Mouse (Mus musculus) hindbrain, postnatal 0 days (tissue): ENCODE measurements around the gene Smarcc2. TPM values are rescaled to one million over a fixed set of nuclear protein-coding genes. Genes with fewer than 3 reads are reported as not detected.

Experiments
- ATAC-seq: fragments of 200-750 bp; cut with Nextera tagmentation; 2 replicates; pipeline ENCODE4 v1.8.0; 2017; ENCODE audit warnings: mild to moderate bottlenecking, moderate TSS enrichment, moderate library complexity
- DNase-seq: peaks from one replicate; pipeline ENCODE4 v3.0.0-alpha.2; 2015; ENCODE audit warnings: low spot score
- H3K27ac ChIP-seq: fragments of 300-500 bp; sonication (generic); 2 replicates; pipeline ENCODE4 v1.5.1; 2014; ENCODE audit warnings: mild to moderate bottlenecking
- H3K27me3 ChIP-seq: fragments of 300-500 bp; sonication (generic); 2 replicates; pipeline ENCODE4 v1.6.1; 2014; ENCODE audit warnings: low read length, mixed read lengths; ENCODE audit not compliant: insufficient read depth
- H3K36me3 ChIP-seq: fragments of 300-500 bp; sonication (generic); 2 replicates; pipeline ENCODE4 v1.6.1; 2014; ENCODE audit warnings: low read length, mixed read lengths; ENCODE audit not compliant: insufficient read depth
- H3K4me1 ChIP-seq: fragments of 300-500 bp; sonication (generic); 2 replicates; pipeline ENCODE4 v1.6.1; 2014; ENCODE audit warnings: antibody characterized with exemption, low read length, mixed read lengths; ENCODE audit not compliant: insufficient read depth
- H3K4me2 ChIP-seq: fragments of 300-500 bp; sonication (generic); 2 replicates; pipeline ENCODE4 v1.6.1; 2014; ENCODE audit warnings: low read depth, mild to moderate bottlenecking, low read length, moderate library complexity, mixed read lengths
- H3K4me3 ChIP-seq: fragments of 300-500 bp; sonication (generic); 2 replicates; pipeline ENCODE4 v1.5.1; 2014; ENCODE audit warnings: low read length
- H3K9ac ChIP-seq: fragments of 300-500 bp; sonication (generic); replicated peaks from 2 replicates; pipeline ENCODE4 v1.6.1; 2014; ENCODE audit warnings: mild to moderate bottlenecking, low read length, moderate library complexity, mixed read lengths
- H3K9me3 ChIP-seq: fragments of 300-500 bp; sonication (generic); 2 replicates; pipeline ENCODE4 v1.6.1; 2016; ENCODE audit warnings: low read length, mixed read lengths
- CTCF ChIP-seq: IDR thresholded peaks from 2 replicates; pipeline ENCODE4 v1.5.1; 2016; ENCODE audit warnings: antibody characterized with exemption, control low read depth, low read depth
- WGBS: fragments of 180-500 bp; shearing (Covaris S2); extraction: QIAGEN DNeasy Blood & Tissue Kit; methylation state at CpG from one replicate; pipeline ENCODE4 v1.1.7; 2014; 5-methylcytosine and 5-hydroxymethylcytosine counted together
- microRNA-seq, 2 experiments: library from miRNA; unstranded; fragments of <30 nt; microRNA quantifications; one replicate each; pipeline ENCODE4; 2016
- polyA plus RNA-seq: library from polyadenylated mRNA; unstranded; fragments of >200 nt; fragmentation: Nextera tagmentation; extraction: Ambion mirVana; gene quantifications from 2 replicates; pipeline ENCODE4 v1.2.1, GENCODE M21; 2015
- total RNA-seq: library from RNA; depleted of rRNA; stranded (reverse); fragments of >200 nt; gene quantifications from 2 replicates; pipeline ENCODE4 v1.2.3, GENCODE M21; 2014; rRNA removed

Smarcc2 gene
- total and polyA plus RNA-seq, 2 experiments from 2014 or later = 112 to 174 TPM

DNA sequence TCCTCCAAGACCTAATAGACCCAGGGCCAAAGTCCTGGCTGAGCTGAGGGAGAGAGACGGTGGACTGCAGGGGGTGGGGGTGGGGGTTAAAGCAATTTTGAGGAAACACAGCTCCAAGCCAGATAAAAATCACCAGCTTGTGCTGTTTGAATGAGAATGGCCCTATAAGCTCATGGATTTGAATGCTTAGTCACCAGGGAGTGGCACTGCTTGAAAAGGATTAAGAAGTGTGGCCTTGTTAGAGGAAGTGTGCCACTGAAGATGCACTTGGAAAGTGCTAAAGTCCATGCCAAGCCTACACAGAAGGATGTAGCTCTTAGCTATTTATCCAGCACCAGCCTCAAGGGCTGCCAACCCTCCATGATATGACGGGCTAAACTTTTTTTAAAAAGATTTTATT lies 76.2 kb downstream of the Smarcc2 start:
- H3K4me2 ChIP-seq = no peak overlapping the region
- DNase-seq (no peak), ATAC-seq (no peak)
- H3K27ac ChIP-seq = no peak overlapping the region
- H3K36me3 ChIP-seq = no peaks in the 10 kb centered on the region
- no peak overlapping the region for H3K9ac ChIP-seq
- no peaks in the 10 kb centered on the region for H3K9me3 ChIP-seq
- 87% methylated on average over 2 of the region's 2 CpGs for WGBS
- no peaks in the 10 kb centered on the region for H3K4me1 ChIP-seq
- TF ChIP-seq CTCF = no peak
- H3K4me3 ChIP-seq = no peak overlapping the region
- no peaks in the 10 kb centered on the region for H3K27me3 ChIP-seq

GRCm38 (mm10) chr10:128535624-128536265 lies 76.7 kb downstream of the Smarcc2 start:
- H3K4me1 ChIP-seq = no peaks in the 10 kb centered on the region
- H3K27ac ChIP-seq = no peak overlapping the region
- H3K27me3 ChIP-seq = no peaks in the 10 kb centered on the region
- H3K4me3 ChIP-seq = 0 out of 2 replicates have a peak overlapping the region, but pooled peaks have one; percentile 9
- H3K9ac ChIP-seq = no peak overlapping the region; the same call in 1 of the 2 replicates
- H3K9me3 ChIP-seq = no peaks in the 10 kb centered on the region
- no peak; the same call in 1 of the 2 replicates for ATAC-seq
- no peaks in the 10 kb centered on the region for H3K36me3 ChIP-seq
- 70% methylated on average over 4 of the region's 4 CpGs for WGBS
- DNase-seq = no peak
- no peak for TF ChIP-seq CTCF
- H3K4me2 ChIP-seq = peak overlapping the region; percentile 47

GRCm38 (mm10) chr10:128536266-128536940 lies 77.4 kb downstream of the Smarcc2 start:
- peak; percentile 92 for DNase-seq
- Histone ChIP-seq H3K4me1 (no peaks in the 10 kb centered on the region), H3K36me3 (0 out of 2 replicates have a peak, but pooled peaks cover 3% of the 10 kb centered on the region), H3K9me3 (no peaks in the 10 kb centered on the region), H3K27me3 (no peaks in the 10 kb centered on the region), H3K4me2 (peak overlapping the region; percentile 47), H3K9ac (no peak overlapping the region; the same call in 1 of the 2 replicates), H3K27ac (no peak overlapping the region), H3K4me3 (0 out of 2 replicates have a peak overlapping the region, but pooled peaks have one; percentile 9)
- peak; percentile 92 for TF ChIP-seq CTCF
- peak; percentile 91 for ATAC-seq
- 15% methylated on average over 18 of the region's 18 CpGs for WGBS

GRCm38 (mm10) chr10:128538340-128538870 lies 79.4 kb downstream of the Smarcc2 start:
- no peaks in the 10 kb centered on the region for H3K4me1 ChIP-seq
- ATAC-seq (no peak), DNase-seq (no peak)
- H3K36me3 ChIP-seq = peaks cover 9% of the 10 kb centered on the region; the same call in 1 of the 2 replicates
- no peak for TF ChIP-seq CTCF
- H3K9me3 ChIP-seq = no peaks in the 10 kb centered on the region
- no peak overlapping the region for H3K27ac ChIP-seq
- H3K4me3 ChIP-seq = no peak overlapping the region
- H3K27me3 ChIP-seq = no peaks in the 10 kb centered on the region
- 100% methylated on average over 1 of the region's 1 CpGs for WGBS
- no peak overlapping the region for H3K4me2 ChIP-seq
- H3K9ac ChIP-seq = no peak overlapping the region

Small RNAs within 50 kb of the gene (microRNA-seq; reads per million reads assigned to microRNA genes)
- gene Mir6916 (0.18 to 0.36 reads per million in 2 experiments), gene Mir8105 (0.71 to 1.8 reads per million in 2 experiments)

Other genes with a start within 250 kb of the Smarcc2 start
- 25.8 and 29.6 TPM in 2 replicates for gene Spryd4, start 247.4 kb upstream of the Smarcc2 start, total RNA-seq
- 22.3 and 24.5 TPM in 2 replicates for gene Spryd4, start 247.4 kb upstream of the Smarcc2 start, polyA plus RNA-seq
- 0.21 and 0.25 TPM in 2 replicates for gene Mip, start 233.4 kb upstream of the Smarcc2 start, total RNA-seq
- gene Mip, start 233.4 kb upstream of the Smarcc2 start, polyA plus RNA-seq = not detected in 2 replicates
- gene Timeless, start 227.2 kb upstream of the Smarcc2 start, total RNA-seq = 13.0 and 15.6 TPM in 2 replicates
- 15.2 and 17.0 TPM in 2 replicates for gene Timeless, start 227.2 kb upstream of the Smarcc2 start, polyA plus RNA-seq
- gene Apon, start 205.2 kb upstream of the Smarcc2 start, total RNA-seq = not detected in 2 replicates
- gene Apon, start 205.2 kb upstream of the Smarcc2 start, polyA plus RNA-seq = not detected in 2 replicates
- gene Apof, start 190.6 kb upstream of the Smarcc2 start, total RNA-seq = 0.50 TPM in 1 of 2 replicates, not detected in the other
- 0.23 and 0.41 TPM in 2 replicates for gene Apof, start 190.6 kb upstream of the Smarcc2 start, polyA plus RNA-seq
- 7.5 and 8.5 TPM in 2 replicates for gene Stat2, start 188.7 kb upstream of the Smarcc2 start, total RNA-seq
- gene Stat2, start 188.7 kb upstream of the Smarcc2 start, polyA plus RNA-seq = 9.7 and 12.8 TPM in 2 replicates
- gene Il23a, start 160.5 kb upstream of the Smarcc2 start, total RNA-seq = 0.50 TPM in 1 of 2 replicates, not detected in the other
- 0.35 and 0.73 TPM in 2 replicates for gene Il23a, start 160.5 kb upstream of the Smarcc2 start, polyA plus RNA-seq
- gene Pan2, start 155.9 kb upstream of the Smarcc2 start, total RNA-seq = 21.2 and 25.2 TPM in 2 replicates
- 14.3 and 16.4 TPM in 2 replicates for gene Pan2, start 155.9 kb upstream of the Smarcc2 start, polyA plus RNA-seq
- 42.9 and 73.3 TPM in 2 replicates for gene Cnpy2, start 136.8 kb upstream of the Smarcc2 start, total RNA-seq
- gene Cnpy2, start 136.8 kb upstream of the Smarcc2 start, polyA plus RNA-seq = 186 and 189 TPM in 2 replicates
- 274 and 311 TPM in 2 replicates for gene Cs, start 121.5 kb upstream of the Smarcc2 start, total RNA-seq
- gene Cs, start 121.5 kb upstream of the Smarcc2 start, polyA plus RNA-seq = 262 and 285 TPM in 2 replicates
- gene Coq10a, start 90.3 kb upstream of the Smarcc2 start, total RNA-seq = 26.9 and 42.1 TPM in 2 replicates
- 50.8 and 52.1 TPM in 2 replicates for gene Coq10a, start 90.3 kb upstream of the Smarcc2 start, polyA plus RNA-seq
- 38.8 and 39.5 TPM in 2 replicates for gene Ankrd52, start 82.1 kb upstream of the Smarcc2 start, total RNA-seq
- 9.1 and 10.6 TPM in 2 replicates for gene Ankrd52, start 82.1 kb upstream of the Smarcc2 start, polyA plus RNA-seq
- 0.58 and 2.3 TPM in 2 replicates for gene Slc39a5, start 58.0 kb upstream of the Smarcc2 start, total RNA-seq
- 0.55 and 0.66 TPM in 2 replicates for gene Slc39a5, start 58.0 kb upstream of the Smarcc2 start, polyA plus RNA-seq
- gene Nabp2, start 47.8 kb upstream of the Smarcc2 start, total RNA-seq = 73.9 and 98.9 TPM in 2 replicates
- gene Nabp2, start 47.8 kb upstream of the Smarcc2 start, polyA plus RNA-seq = 135 and 140 TPM in 2 replicates
- gene Rnf41, start 47.6 kb upstream of the Smarcc2 start, total RNA-seq = 98.1 and 105 TPM in 2 replicates
- 75.8 and 76.3 TPM in 2 replicates for gene Rnf41, start 47.6 kb upstream of the Smarcc2 start, polyA plus RNA-seq
- gene Myl6, start 34.9 kb downstream of the Smarcc2 start, total RNA-seq = 565 and 585 TPM in 2 replicates
- 1,081 and 1,089 TPM in 2 replicates for gene Myl6, start 34.9 kb downstream of the Smarcc2 start, polyA plus RNA-seq
- gene Myl6b, start 39.4 kb downstream of the Smarcc2 start, total RNA-seq = 27.1 and 34.6 TPM in 2 replicates
- gene Myl6b, start 39.4 kb downstream of the Smarcc2 start, polyA plus RNA-seq = 4.2 and 4.9 TPM in 2 replicates
- 22.9 and 29.0 TPM in 2 replicates for gene Esyt1, start 66.6 kb downstream of the Smarcc2 start, total RNA-seq
- gene Esyt1, start 66.6 kb downstream of the Smarcc2 start, polyA plus RNA-seq = 13.3 TPM in 2 replicates
- 19.3 and 19.4 TPM in 2 replicates for gene Zc3h10, start 88.5 kb downstream of the Smarcc2 start, total RNA-seq
- 12.5 and 13.8 TPM in 2 replicates for gene Zc3h10, start 88.5 kb downstream of the Smarcc2 start, polyA plus RNA-seq
- gene Rpl41, start 90.1 kb downstream of the Smarcc2 start, total RNA-seq = 412 and 501 TPM in 2 replicates
- gene Rpl41, start 90.1 kb downstream of the Smarcc2 start, polyA plus RNA-seq = 2,609 and 2,618 TPM in 2 replicates
- 48.0 and 61.2 TPM in 2 replicates for gene Pa2g4, start 106.7 kb downstream of the Smarcc2 start, total RNA-seq
- gene Pa2g4, start 106.7 kb downstream of the Smarcc2 start, polyA plus RNA-seq = 114 and 117 TPM in 2 replicates
- 1.3 and 1.7 TPM in 2 replicates for gene Erbb3, start 130.4 kb downstream of the Smarcc2 start, total RNA-seq
- gene Erbb3, start 130.4 kb downstream of the Smarcc2 start, polyA plus RNA-seq = 0.64 and 0.65 TPM in 2 replicates
- gene Rps26, start 167.5 kb downstream of the Smarcc2 start, total RNA-seq = 1,199 and 1,407 TPM in 2 replicates
- gene Rps26, start 167.5 kb downstream of the Smarcc2 start, polyA plus RNA-seq = 399 and 422 TPM in 2 replicates
- 11.0 and 90.5 TPM in 2 replicates for gene Ikzf4, start 186.7 kb downstream of the Smarcc2 start, total RNA-seq
- 8.6 and 9.8 TPM in 2 replicates for gene Ikzf4, start 186.7 kb downstream of the Smarcc2 start, polyA plus RNA-seq
- gene Suox, start 214.8 kb downstream of the Smarcc2 start, total RNA-seq = 15.3 and 15.5 TPM in 2 replicates
- gene Suox, start 214.8 kb downstream of the Smarcc2 start, polyA plus RNA-seq = 10.3 and 10.9 TPM in 2 replicates
- gene Rab5b, start 237.0 kb downstream of the Smarcc2 start, total RNA-seq = 108 and 127 TPM in 2 replicates
- 97.5 and 99.7 TPM in 2 replicates for gene Rab5b, start 237.0 kb downstream of the Smarcc2 start, polyA plus RNA-seq
- gene Pmel, start 244.9 kb downstream of the Smarcc2 start, total RNA-seq = 0.63 and 1.0 TPM in 2 replicates
- gene Pmel, start 244.9 kb downstream of the Smarcc2 start, polyA plus RNA-seq = 1.0 and 1.4 TPM in 2 replicates
- 17.5 and 21.2 TPM in 2 replicates for gene Cdk2, start 245.8 kb downstream of the Smarcc2 start, total RNA-seq
- 16.6 and 17.7 TPM in 2 replicates for gene Cdk2, start 245.8 kb downstream of the Smarcc2 start, polyA plus RNA-seq